Mouse (Mus musculus) thymus, postnatal 36 days (tissue): ENCODE measurements around the gene Rhbdd3.
A peak's percentile ranks its signal among the peaks of the same experiment; 100 is the strongest.

Experiments used
- DNase-seq, 2 experiments: peaks; one replicate each; pipeline ENCODE4 v3.0.0; 2022; ENCODE audit warnings: mixed read lengths in 2 of 2

The Rhbdd3 gene

GRCm38 (mm10) chr11:5129035-5129480 is 30.3 kb downstream of the Rhbdd3 start:
- no peak for DNase-seq

- no peak for DNase-seq
Measured at GRCm38 (mm10) chr11:5130111-5130665, 31.5 kb downstream of the Rhbdd3 start.

- DNase-seq = no peak
Measured at GRCm38 (mm10) chr11:5132751-5133150, 34.0 kb downstream of the Rhbdd3 start.

GRCm38 (mm10) chr11:5135914-5136313 is 37.2 kb downstream of the Rhbdd3 start:
- no peak for DNase-seq

DNA sequence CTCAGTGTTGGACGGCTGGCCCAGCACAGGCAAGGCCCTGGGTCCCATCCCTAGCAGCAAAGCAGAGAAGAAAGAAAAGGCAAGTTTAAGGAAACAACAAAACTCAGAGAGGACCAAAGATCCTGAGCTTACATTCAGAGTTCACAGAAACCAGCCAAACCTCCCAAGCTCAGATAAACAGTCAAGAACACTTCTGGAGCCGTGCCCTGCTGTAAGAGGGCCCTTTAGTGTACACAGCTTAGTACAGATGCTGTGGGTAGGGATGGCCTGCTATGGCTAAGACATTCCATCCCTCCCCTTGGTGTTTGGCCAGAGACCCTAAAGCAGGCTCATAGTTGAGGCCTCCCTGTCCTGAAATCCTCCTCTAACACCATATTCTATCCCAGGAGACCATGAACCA is 39.9 kb downstream of the Rhbdd3 start:
- no peak for DNase-seq

DNA sequence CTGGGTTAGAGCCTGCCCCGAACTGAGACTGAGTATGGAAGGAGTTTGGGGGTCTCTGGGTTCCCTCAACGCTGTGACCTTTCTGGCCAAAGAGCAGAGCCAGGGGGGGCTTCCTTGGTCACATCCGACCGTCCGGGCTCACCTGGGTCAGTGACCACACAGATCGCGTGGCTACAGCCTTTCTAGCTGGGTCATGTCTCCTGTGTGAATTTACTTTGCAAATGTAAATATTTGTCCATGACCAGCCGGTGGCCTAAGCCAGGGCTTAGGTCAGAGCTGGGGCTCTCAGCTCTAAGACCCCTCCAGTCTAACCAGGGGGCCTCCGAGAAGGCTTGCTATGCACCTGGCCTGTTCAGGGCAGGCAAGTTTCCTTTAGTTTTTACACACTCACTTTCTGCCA is 40.6 kb downstream of the Rhbdd3 start:
- no peak for DNase-seq

DNA sequence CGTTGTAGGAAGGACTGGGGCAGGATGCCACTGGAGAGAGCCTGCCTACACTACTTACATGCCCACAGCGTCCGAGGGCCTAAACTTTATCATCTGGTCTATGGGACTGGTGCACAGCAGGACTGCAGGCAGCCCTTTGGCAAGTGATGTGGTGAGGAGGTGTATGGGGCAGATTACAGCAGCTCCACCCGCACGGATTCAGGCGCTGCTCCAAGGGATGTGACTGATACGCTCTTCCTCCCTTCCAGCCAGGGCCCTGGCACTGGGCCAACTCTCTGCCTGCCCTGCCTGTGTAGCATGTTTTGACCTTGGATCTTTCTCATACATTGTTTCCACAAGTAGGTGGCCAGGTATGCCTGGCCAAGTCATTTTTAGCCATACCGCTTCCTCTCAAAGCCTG is 41.9 kb downstream of the Rhbdd3 start:
- DNase-seq = no peak

GRCm38 (mm10) chr11:5141252-5141651 is 42.5 kb downstream of the Rhbdd3 start:
- DNase-seq = no peak

GRCm38 (mm10) chr11:5141965-5142364 is 43.2 kb downstream of the Rhbdd3 start:
- DNase-seq = no peak

DNA sequence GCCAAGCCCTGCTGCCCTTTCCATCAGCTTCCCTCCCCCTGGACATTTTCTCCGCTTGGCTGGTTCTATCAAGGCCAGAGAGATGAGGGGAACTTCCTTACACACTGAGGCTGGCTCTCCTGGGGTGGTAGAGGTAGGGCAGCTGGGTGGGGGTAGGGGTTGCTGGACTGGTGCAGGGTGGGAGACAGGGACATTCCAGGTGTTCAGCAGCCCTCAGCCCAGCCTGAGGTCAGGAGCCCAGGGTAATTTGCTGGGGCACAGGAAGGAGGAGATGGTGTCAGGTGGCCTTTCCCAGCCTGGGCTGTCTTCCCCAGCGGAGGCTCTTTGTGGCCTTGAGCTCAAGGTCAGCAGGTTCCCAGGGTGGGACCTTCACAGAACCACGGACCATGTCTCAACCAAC is 46.9 kb downstream of the Rhbdd3 start:
- DNase-seq = no peak

GRCm38 (mm10) chr11:5149249-5149648 is 50.5 kb downstream of the Rhbdd3 start:
- no peak for DNase-seq

DNA sequence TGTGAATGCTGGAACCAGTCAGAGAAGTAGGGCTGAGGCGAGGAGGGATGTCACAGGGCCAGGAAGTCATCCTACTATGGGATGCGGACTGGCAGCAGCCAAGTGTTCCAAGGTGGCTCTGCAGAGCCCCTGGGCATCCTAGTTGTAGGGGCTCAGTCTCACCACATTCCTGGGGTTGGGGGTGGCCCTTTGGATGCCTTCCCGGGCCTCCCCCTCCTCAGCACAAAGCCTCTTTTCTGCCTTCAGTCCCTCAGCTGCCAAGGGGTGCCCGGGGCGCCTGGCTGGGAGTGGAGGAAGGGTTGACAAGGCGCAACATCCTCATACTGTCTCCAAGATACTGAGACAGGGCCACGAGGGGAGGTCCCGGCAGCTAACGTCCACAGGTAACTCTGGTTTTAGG is 51.2 kb downstream of the Rhbdd3 start:
- no peak for DNase-seq

GRCm38 (mm10) chr11:5150416-5151246 is 51.9 kb downstream of the Rhbdd3 start:
- peak; percentile 27 to 47 for DNase-seq

GRCm38 (mm10) chr11:5151247-5151630 is 52.5 kb downstream of the Rhbdd3 start:
- no peak for DNase-seq

DNA sequence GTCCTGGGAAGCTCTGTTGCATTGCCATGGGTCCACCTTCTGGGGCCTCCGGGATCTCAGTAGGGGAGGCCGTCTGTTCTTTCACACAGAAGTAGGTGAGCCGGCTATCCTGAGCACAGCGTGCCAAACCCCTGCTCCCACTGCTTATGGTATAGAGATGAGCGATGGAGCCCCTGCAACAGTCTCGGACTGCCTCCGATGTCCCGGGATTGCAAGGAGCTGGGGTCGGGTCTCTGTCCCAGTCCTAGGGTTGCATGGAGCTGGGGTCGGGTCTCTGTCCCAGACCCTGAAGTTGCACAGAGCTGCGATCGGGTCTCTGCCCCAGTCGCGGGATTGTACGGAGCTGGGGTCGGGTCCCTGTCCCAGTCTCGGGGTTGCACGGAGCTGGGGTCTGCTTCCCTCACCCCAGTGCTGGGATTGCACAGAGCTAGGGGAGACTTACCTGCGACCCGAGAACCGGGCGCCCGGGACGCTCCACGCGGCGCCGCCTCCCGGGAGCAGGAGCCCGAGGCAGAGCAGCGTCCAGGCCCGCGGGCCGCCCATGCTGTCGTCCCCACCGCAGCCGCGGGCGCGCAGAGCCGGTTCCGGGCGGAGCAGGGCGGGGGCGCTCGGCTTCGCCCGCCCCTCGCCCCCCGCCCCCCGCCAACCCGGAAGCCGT is 53.1 kb downstream of the Rhbdd3 start, which contains the start of gene Emid1:
TSS of gene Emid1 (minus strand) at position 578 of the 658 bp plus-strand sequence.
- peak; percentile 59 to 69 for DNase-seq

DNA sequence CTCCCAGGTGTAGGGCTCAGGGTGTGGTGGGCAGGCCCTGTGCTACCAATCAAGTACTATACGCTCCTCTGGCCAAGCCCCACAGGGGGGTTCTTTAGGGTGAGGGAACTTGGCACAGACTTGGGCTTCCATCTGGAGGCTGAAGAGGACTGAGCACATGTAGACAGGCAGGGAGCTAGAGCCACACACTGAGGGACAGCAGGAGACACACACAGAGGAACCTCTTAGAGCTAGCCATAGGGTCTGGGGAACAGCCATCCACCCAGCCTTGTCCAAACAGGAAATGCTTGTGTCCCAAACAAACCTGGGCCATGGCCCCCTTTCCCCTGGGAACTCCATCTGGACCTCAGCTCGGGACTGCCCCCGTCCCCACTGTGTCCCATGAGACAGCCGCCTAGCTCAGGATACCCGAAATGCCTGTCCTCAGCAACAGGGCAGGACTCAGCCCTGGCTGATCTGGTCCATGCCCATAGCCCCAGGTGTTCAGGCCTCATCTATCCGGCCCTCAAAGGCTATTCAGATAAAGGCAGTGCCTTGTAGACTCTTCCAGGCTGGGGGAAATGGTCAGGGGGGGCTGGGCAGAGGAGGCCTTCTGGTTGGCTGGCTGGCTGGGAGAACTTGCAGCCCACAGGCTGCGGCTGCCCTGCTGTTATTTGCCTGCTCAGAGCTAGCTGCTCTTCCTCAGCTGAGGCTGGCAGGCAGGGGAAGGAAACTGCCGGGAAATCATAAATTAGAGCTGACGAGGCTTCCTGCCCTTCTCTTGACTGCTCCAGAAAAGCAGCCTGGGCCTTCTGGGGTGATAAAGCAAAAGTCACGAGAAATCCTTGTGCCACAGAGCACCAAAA is 56.5 kb downstream of the Rhbdd3 start:
- DNase-seq = no peak
